Mouse (Mus musculus) frontal cortex, postnatal 14 days (tissue): ENCODE results near the gene Gpr153.

ENCODE experiments used
- DNase-seq, 2 experiments: peaks; one replicate each; pipeline ENCODE4 v3.0.0; 2022; ENCODE audit warnings: low spot score in 2 of 2

Gene Gpr153

GRCm38 (mm10) chr4:152315498-152316213, 41.6 kb downstream of the Gpr153 start:
- no peak for DNase-seq

- no peak for DNase-seq
Observed at GRCm38 (mm10) chr4:152317631-152318033, 43.6 kb downstream of the Gpr153 start.

- DNase-seq: no peak
Observed at GRCm38 (mm10) chr4:152318517-152319234, 44.6 kb downstream of the Gpr153 start, which contains the start of gene Rnf207. Gene Rnf207, minus strand, starts transcription at chr4:152318993.

- DNase-seq: no peak
Observed at GRCm38 (mm10) chr4:152321464-152321863, 47.4 kb downstream of the Gpr153 start.

DNA sequence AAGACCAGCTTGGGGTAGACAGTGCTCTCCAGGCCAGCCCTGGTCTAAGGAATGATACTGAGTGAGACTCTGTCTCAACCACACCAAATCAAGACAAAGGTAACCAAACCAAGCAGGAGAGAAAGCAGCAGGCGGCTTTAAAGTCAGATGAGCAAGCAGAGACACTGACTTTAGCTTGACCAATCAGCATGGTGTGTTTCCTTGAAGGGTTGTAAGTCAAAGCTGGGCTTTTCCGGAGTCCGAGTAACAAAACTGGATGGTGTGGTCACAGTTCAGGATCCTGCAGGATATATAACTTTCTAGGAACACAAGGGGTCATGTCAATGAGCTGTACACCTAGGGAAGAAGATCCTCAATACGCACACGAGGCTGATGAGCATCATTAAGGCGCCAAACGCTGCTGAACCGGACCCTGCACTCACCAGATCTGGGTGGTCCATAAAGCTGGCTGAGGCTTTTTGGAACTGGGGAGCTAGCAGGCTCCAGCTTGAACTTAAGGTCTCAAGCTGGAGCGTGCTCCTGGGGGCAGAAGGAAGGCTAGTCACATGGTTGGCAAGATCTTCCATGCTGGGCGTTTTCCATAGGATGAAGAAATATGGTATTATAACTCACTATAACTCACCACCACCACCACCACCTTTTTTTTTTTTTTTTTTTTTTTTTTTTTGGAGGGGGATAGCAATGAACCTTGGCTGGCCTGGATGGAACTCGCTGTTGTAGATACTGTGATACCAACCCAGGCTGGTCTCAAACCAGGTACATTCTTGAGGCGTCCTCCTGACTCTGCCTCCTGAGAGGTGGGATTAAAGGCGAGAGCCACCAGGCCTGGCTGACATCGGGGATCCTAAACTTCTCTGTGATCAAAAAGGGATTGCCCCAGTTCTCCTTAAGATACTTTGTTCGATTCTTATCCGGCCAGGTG, 50.9 kb downstream of the Gpr153 start:
- no peak for DNase-seq

DNA sequence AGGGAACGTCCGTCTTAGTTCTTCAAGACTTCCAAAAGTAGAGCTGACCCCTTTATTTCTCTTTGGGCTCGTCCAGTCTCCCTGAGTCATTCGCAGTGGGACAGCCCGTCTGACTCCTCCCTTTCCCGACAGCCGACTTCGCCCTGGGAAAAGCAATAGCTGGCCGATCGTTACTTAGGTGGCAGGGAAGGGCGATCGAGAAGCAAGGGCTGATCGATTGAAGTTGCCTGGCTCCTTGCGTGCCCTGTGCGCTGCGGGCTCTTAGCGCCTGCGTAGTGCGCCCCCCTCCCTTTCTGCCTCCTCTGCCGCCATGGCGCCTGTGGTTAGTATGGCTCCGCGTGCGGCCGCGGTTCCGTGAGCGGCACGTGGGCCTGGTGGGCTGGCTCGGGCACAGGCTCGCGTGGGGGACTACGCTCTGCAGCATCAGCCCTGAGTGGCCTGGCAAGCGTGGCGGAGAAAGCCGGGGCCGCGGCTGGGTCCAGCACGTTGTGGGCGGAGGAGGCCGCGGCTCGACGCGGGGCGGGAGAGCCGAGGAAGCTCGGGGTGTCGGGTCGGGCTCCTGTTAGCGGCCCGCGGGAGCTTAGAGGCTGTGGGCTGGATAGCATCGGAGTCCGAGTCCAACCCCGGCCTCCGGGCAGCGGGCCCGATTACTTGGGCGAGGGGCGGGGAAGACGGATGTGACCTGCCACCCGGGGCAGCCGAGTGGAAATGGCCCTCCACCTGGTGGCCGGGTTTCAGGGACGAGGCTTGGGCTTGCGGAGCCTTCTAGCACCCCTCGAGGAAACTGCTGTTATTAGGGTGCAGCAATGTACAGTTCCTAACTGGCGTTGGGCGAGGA, 51.8 kb downstream of the Gpr153 start, which contains the start of gene Rpl22:
Gene Rpl22 (plus strand): TSS at position 169 of the 838 bp plus-strand sequence.
- peak; percentile 91 to 93 for DNase-seq

DNA sequence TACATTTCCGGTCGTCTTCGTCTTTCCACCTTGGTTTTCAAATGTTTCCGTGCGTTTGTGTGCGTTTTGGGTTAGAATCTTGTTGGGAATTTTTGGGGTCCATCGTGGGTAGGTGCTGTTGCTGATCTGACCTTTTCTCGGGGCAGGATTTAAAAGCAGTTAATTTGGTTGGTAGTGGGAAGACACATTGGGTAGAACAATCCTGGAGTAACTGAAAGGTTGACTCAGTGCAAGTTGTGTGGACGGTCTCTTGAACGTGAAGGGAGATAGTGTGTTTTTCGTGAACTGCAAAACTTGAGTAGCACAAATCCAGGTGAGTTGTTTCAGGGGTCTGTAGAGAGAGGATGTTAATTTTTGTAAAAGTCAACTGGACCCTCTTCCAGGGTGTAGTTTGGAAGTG, 52.5 kb downstream of the Gpr153 start:
- no peak for DNase-seq

DNA sequence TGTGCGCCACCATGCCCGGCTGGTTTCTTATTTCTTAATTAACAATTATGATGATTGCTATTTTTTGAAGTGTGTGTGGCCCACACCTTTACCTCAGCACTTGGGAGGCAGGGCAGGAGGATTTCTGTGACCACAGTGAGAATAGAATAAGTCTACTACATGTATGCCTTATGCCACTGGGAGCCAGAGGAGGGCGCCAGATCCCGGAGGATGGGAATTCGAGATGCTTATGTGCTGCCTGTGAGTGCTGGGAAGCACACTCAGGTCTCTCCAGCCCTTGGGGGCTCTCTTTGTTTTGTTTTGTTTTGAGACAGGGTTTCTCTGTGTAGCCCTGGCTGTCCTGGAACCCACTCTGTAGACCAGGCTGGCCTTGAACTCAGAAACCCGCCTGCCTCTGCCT, 54.7 kb downstream of the Gpr153 start:
- no peak for DNase-seq

DNA sequence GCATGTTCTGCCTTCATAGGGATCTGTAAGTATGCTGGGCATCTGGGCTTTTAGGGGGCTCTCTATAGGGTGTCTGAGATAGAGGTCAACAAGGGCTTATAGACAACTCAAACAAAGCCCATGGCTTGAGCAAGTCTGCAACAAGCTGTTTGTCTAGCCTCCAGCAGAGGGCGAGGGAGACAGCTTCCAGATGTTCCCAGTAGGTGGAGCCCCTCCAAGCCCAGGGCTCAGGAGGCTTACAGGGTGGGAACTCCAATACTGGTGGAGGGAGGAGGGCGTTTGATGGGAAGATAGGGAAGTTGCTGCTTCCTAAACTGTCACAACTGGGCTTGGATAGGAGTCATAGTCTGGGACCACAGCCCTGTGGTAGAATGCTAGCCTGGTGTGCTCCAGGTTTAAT, 58.9 kb downstream of the Gpr153 start:
- DNase-seq: peak in 1 of 2 experiments; percentile 74

DNA sequence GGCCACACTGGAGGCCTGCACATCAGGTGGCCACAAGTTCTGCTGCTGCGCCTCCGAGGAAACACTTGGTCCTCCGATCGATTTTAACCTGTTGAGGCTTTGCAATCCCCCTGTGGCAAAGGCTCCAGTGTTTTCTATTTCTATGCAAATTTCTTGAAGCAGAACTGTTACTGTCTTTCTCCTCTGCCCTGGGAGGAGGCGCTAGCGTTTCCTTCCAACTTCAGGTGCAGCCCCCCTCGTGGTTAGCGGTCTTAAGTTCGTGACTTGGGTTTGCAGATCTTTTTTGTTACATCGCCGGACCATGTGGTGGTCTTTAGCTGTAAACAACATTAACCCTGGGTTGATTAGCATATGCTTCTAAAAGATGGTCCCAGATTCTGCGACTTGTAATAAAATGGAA, 59.6 kb downstream of the Gpr153 start:
- DNase-seq: no peak
